Mouse (Mus musculus): Measurements from ENCODE around the gene Ctnna2.

Gene Ctnna2

DNA sequence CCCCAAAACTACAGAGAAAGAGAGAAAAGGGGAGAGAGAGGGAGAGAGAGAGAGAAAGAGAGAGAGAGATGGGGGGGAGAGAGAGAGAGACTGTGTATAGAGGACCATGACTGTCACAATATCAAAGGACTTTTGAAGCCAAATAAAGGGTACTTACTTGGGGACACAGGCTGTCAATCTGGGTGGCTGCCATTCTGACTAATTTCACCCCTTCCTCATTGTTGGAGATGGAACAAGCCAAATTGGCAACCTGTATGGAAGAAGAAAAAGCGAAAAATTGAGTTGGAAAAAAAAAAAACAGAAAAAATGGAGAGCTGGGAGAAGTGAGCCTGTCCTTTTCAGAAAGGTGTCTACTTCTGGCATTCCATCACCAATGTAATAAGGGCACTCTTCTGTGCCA, 997.8 kb downstream of the Ctnna2 start:
- no peak for DNase-seq (ENCODE audit: extremely low read depth, low read depth, low spot score)

DNA sequence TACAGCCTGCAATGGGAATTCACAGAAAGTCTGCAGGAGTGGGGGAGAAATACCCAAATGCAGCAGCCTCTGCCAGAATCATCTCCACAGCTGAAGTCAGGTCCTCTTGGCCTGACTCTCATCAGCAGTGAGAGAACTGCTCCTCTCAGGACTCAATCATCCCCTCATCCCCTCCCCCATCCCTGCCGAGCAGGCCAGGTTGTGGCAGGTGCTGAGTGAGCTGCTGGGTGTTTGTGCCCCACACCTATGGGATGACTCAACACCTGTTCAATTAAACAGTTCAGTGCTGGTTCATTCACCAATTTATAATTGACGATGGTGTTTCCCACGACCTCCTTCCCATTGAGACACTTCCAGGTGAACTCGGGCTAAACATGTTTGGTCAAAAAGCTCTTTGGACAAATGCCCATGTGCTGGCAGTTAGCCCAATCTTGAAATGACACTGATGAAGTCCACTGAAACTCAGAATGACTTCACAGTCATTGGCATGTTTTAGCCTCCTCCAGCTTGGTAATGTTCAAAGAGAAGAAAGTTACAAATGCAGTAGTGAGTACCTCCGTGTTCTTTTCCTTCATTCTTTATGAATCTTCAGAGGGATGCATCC, 1000.1 kb downstream of the Ctnna2 start:
- DNase-seq (ENCODE audit: extremely low read depth, low read depth, low spot score): no peak

DNA sequence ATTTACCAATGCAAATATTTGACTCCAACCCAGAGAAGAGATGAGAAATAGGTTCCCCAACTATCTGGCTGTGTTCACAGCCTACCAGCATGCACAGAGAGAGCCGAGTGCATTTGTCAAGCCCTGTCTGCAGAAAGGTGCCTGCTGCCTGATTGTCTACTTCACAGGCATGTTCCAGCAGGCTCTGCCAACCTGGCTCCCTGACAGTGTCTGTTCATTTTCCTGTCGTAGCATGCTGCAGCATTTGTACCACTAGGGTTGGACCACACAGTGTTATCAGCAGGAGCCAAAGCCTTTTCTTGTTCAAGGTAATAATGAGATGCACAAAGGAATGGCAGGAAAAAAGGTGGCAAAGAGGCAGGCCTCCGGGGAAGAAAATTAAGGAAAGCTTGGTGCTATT, 1001.7 kb downstream of the Ctnna2 start:
- DNase-seq (ENCODE audit: extremely low read depth, low read depth, low spot score): peak; percentile 14

DNA sequence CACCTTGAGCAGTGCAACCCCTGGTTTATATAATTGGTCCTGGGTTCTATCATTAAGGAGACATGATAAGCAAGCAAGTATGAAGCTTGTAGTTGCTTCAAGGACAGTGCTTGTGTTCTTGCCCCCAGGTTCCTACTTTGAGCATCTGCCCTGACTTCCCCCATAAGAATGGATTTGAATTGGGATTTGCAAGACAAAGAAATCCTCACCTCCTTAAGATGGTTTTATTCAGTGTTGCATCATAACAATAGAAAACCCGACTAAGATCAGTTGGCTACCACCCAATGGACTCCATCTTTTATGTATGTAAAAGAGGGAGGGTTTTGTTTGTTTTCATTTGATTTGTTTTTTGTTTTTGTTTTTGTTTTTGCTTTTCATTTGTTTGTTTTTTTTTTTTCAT, 1005.2 kb downstream of the Ctnna2 start:
- DNase-seq (ENCODE audit: extremely low read depth, low read depth, low spot score): no peak

DNA sequence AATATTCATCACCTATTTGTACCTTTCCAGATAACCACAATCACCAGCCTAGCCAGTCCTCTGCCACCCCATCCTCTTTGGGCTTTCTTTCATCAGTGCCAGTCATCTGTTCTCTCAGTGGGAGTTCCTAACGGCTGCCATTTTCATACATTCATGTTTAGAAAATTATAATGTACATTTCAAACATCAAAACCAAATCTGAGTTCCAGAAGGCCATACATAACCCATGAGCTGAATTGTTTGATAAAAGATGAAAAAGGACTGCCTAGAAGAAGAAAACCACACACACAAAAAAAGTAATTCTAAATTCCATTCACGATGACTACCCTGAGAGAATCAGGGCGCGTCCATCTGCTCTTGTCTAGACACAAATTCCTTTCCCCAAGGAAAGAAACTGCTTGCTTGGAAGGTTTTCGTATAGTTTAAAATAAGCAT, 1014.5 kb downstream of the Ctnna2 start:
- DNase-seq (ENCODE audit: extremely low read depth, low read depth, low spot score): no peak

DNA sequence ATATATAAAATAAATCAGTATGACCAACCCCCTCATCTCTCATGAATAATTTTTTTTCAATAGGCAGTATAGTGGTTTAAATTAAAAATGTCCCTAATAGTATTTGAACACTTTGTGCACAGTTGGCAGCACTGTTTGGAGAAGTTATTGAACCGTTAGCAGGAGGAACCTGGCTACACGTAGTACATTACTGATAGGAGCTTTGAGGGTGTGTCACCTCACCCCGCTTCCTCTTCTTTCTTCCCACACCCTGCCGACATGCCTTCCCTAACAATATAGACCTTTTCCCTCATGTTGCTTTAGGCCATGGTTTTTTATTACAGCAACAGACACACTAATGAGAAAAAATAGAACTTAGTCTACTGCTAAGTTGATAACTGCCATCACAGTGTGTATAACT, 1071.4 kb downstream of the Ctnna2 start:
- DNase-seq (ENCODE audit: extremely low read depth, low read depth, low spot score): no peak

DNA sequence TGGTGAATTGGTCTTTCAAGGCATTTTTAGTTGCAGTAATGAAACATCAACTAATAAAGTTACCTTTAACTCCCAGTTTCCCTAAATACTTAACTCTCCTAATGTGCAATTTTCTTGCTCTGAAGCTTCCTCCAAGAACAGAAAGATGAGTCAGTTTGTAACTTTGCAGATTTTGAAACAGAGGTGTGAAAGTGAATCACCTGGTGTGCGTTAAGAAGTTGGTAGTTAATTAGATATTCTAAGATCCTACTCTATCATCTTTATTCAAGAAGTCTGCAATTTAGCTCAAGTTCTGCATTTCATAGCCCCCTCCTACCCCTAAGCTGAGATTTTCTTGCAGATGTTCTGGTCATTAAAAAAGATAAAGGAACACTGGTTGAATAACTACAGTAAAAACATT, 1082.3 kb downstream of the Ctnna2 start:
- DNase-seq (ENCODE audit: extremely low read depth, low read depth, low spot score): no peak

Data from fat pad, adult 2 months (tissue).